Mouse (Mus musculus) retina, embryonic 14.5 days (tissue): ENCODE data around the gene Primpol.

Source experiments
- DNase-seq: peaks from one replicate; pipeline ENCODE4 v3.0.0-alpha.2; 2015; ENCODE audit warnings: low spot score

The Primpol gene

GRCm38 (mm10) chr8:46559428-46559827, 57.6 kb downstream of the Primpol start:
- peak; percentile 21 for DNase-seq

- peak; percentile 7 for DNase-seq
Measured at GRCm38 (mm10) chr8:46552441-46552765, 64.6 kb downstream of the Primpol start.

GRCm38 (mm10) chr8:46551615-46552440, 65.2 kb downstream of the Primpol start, which contains the start of gene Cenpu:
Cenpu (plus strand) TSS chr8:46552028.
- peak; percentile 100 for DNase-seq

GRCm38 (mm10) chr8:46551029-46551428, 66.0 kb downstream of the Primpol start:
- peak; percentile 9 for DNase-seq

- no peak for DNase-seq
Measured at GRCm38 (mm10) chr8:46550058-46550457, 67.0 kb downstream of the Primpol start.

GRCm38 (mm10) chr8:46547245-46547644, 69.8 kb downstream of the Primpol start:
- peak; percentile 88 for DNase-seq

- no peak for DNase-seq
Measured at GRCm38 (mm10) chr8:46546431-46547176, 70.4 kb downstream of the Primpol start.

GRCm38 (mm10) chr8:46545854-46546253, 71.2 kb downstream of the Primpol start:
- no peak for DNase-seq

GRCm38 (mm10) chr8:46543662-46544061, 73.3 kb downstream of the Primpol start:
- no peak for DNase-seq

GRCm38 (mm10) chr8:46543191-46543590, 73.8 kb downstream of the Primpol start:
- no peak for DNase-seq

GRCm38 (mm10) chr8:46539701-46540100, 77.3 kb downstream of the Primpol start:
- DNase-seq, result no peak

- no peak for DNase-seq
Measured at GRCm38 (mm10) chr8:46533926-46534325, 83.1 kb downstream of the Primpol start.

GRCm38 (mm10) chr8:46530541-46530940, 86.5 kb downstream of the Primpol start:
- no peak for DNase-seq

GRCm38 (mm10) chr8:46529508-46529907, 87.5 kb downstream of the Primpol start:
- no peak for DNase-seq

- no peak for DNase-seq
Measured at GRCm38 (mm10) chr8:46526821-46527220, 90.2 kb downstream of the Primpol start.

GRCm38 (mm10) chr8:46526098-46526497, 90.9 kb downstream of the Primpol start:
- DNase-seq, result no peak
